Mouse (Mus musculus): ENCODE measurements at regions not wholly inside any gene's neighbourhood (a gene's known extent, or its start where the extent isn't known, plus 50 kb on each side); places are given as distances from the start of the nearest gene placed in this dataset.

DNA sequence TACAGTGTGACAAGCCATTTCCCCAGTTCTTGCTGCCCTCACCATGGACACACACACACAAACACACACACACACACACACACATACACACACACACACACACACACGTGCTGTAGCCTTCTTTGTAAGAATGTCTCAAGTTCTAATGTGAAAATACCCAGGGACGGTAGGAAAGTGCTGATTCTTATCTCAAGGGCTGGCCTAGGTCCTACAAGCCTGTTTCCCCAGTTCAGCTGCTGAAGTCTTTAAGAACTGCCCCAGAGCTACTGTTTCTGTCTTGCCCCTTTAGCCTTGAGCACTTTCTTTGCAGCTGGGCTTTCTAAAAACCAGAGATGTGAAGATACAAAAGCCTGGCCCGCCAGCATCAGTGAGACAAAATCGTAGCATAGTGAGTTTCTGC is 117.5 kb upstream of the Kbtbd8 start:
- TF ChIP-seq CTCF (IDR thresholded peaks at IDR 0.05; ENCODE audit: borderline replicate concordance, insufficient read depth, low read depth, low read length) (no peak), POLR2A (IDR thresholded peaks at IDR 0.05; ENCODE audit: borderline replicate concordance, insufficient read depth, low read length) (no peak)

Data from cerebellum, adult 2 months (tissue).